Mouse (Mus musculus) heart, adult 2 months (tissue): ENCODE measurements around the gene Fads2.

Experiments
- CTCF ChIP-seq: fragments of 200-600 bp; IDR thresholded peaks from 2 replicates; pipeline ENCODE4 v1.8.1; 2022; ENCODE audit warnings: antibody characterized with exemption, mild to moderate bottlenecking, moderate library complexity
- POLR2A ChIP-seq: fragments of 200-500 bp; IDR thresholded peaks from 2 replicates; pipeline ENCODE4 v1.6.1; 2011; ENCODE audit warnings: mild to moderate bottlenecking, low read depth, low read length, control low read depth; ENCODE audit not compliant: insufficient read depth

DNA sequence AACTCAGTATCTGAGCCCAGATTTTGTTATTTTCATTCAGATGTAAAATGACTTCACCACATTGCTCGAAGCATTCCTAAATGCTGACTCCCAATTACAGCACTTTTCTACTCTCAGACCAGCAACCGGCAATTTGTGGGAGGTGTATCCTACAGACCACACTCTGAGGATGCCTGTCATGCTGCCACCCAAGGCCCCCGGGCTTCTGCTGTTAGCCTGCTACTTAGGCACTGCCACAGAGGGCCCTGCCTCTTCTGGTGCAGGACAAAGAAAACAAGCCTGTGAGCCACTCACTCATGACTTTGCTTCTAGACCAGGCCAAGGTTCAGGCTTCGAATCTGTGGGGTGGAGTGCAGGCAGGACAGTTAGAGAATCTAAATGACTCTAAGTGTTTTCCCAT is 11.4 kb upstream of the Fads2 start:
- no peak for TF ChIP-seq CTCF
- TF ChIP-seq POLR2A = no peak
